Mouse (Mus musculus) hindbrain, embryonic 14.5 days (tissue): ENCODE measurements around the gene Anapc13. TPM values are rescaled to one million over a fixed set of nuclear protein-coding genes. Genes with fewer than 3 reads are reported as not detected.

ENCODE experiments used
- ATAC-seq: fragments of 200-750 bp; cut with Nextera tagmentation; 2 replicates; pipeline ENCODE4 v1.8.0; 2017; ENCODE audit warnings: moderate number of reproducible peaks, mild to moderate bottlenecking, moderate TSS enrichment, moderate library complexity; ENCODE audit not compliant: low FRiP score
- DNase-seq: peaks from one replicate; pipeline ENCODE4 v3.0.0-alpha.2; 2015; ENCODE audit warnings: low spot score
- H3K27ac ChIP-seq: fragments of 300-500 bp; sonication (generic); 2 replicates; pipeline ENCODE4 v1.5.1; 2014; ENCODE audit warnings: mild to moderate bottlenecking, moderate library complexity
- H3K27me3 ChIP-seq: fragments of 300-500 bp; sonication (generic); 2 replicates; pipeline ENCODE4 v1.6.1; 2014; ENCODE audit warnings: mild to moderate bottlenecking, low read length, mixed read lengths; ENCODE audit not compliant: control insufficient read depth, insufficient read depth
- H3K36me3 ChIP-seq: fragments of 300-500 bp; sonication (generic); replicated peaks from 2 replicates; pipeline ENCODE4 v1.6.1; 2014; ENCODE audit not compliant: control insufficient read depth, insufficient read depth
- H3K4me1 ChIP-seq: fragments of 300-500 bp; sonication (generic); replicated peaks from 2 replicates; pipeline ENCODE4 v1.6.1; 2014; ENCODE audit warnings: antibody characterized with exemption, low read length, mixed read lengths; ENCODE audit not compliant: control insufficient read depth, insufficient read depth
- H3K4me2 ChIP-seq: fragments of 300-500 bp; sonication (generic); replicated peaks from 2 replicates; pipeline ENCODE4 v1.6.1; 2014; ENCODE audit warnings: mild to moderate bottlenecking, moderate library complexity
- H3K4me3 ChIP-seq: fragments of 300-500 bp; sonication (generic); replicated peaks from 2 replicates; pipeline ENCODE4 v1.5.1; 2014; ENCODE audit warnings: mild to moderate bottlenecking, low read length
- H3K9ac ChIP-seq: fragments of 300-500 bp; sonication (generic); 2 replicates; pipeline ENCODE4 v1.6.1; 2014
- H3K9me3 ChIP-seq: fragments of 300-500 bp; sonication (generic); 2 replicates; pipeline ENCODE4 v1.6.1; 2016; ENCODE audit warnings: low read length; ENCODE audit not compliant: control insufficient read depth
- WGBS: fragments of 180-500 bp; shearing (Covaris S2); extraction: QIAGEN DNeasy Blood & Tissue Kit; methylation state at CpG from one replicate; pipeline ENCODE4 v1.1.7; 2014; 5-methylcytosine and 5-hydroxymethylcytosine counted together
- polyA plus RNA-seq: library from polyadenylated mRNA; unstranded; fragments of >200 nt; fragmentation: Nextera tagmentation; extraction: Ambion mirVana; gene quantifications from 2 replicates; pipeline ENCODE4 v1.2.1, GENCODE M21; 2014

Anapc13 gene
- polyA plus RNA-seq = 142 and 184 TPM in 2 replicates

DNA sequence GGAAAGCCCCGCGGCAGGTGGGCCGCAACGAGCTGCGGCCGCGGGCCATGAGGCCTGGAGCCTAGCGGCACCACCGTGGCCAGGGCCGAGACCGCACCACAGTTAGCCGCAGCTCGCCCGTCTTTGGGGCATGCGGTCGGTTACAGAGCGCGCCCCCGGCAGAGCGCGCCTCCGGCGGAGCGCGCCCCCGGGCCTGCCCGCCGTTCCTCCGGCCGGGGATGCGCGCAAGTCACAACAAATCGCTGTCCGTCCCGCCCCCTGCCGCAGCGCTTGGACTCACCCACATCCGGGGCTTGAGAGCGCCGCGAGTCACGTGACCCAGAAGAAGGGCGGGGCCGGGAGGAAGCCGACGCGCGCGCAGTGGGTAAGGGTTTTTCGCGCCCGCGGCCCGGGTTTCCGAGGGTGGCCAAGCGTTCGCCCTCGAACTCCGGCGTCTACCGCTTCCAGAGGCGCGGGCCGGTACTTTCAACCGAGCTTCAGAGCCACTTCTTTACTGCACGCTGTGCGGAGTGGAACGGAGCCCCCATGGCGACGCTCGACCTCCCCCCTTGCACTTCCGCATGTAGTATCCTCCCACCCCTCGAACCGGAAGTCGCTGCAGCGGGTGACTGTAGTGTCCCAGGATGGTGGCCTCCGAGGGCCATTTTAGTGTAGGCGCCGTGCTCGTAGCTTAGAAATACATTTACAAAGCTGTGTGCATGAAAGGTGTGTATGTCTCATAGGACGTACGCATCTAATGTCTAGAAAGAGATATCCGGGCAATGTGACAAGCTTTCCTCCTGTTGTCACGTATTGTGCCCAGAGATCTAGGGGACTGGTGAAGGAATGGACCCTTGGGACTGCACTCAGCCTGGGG, at the start of gene Anapc13, which contains the start of gene Cep63:
Gene Anapc13, plus strand, starts transcription at position 314 of the 856 bp plus-strand sequence.
Gene Cep63, minus strand, starts transcription at position 552 of the 856 bp plus-strand sequence.
- Histone ChIP-seq H3K27me3 (no peaks in the 10 kb centered on the region), H3K27ac (peak within 1 kb of the TSS; percentile 97), H3K4me2 (peak within 1 kb of the TSS; percentile 74), H3K36me3 (no peaks in the 10 kb centered on the region), H3K4me3 (peak within 1 kb of the TSS; percentile 86), H3K9ac (peak within 1 kb of the TSS; percentile 97), H3K9me3 (no peaks in the 10 kb centered on the region), H3K4me1 (peaks cover 16% of the 10 kb centered on the region)
- ATAC-seq (peak; percentile 95), DNase-seq (peak; percentile 99)
- under 1% methylated on average over 79 of the region's 84 CpGs for WGBS

GRCm38 (mm10) chr9:102577480-102577879, 48.6 kb upstream of the Anapc13 start:
- H3K27me3 ChIP-seq = no peaks in the 10 kb centered on the region
- no peaks in the 10 kb centered on the region for H3K36me3 ChIP-seq
- no peak overlapping the region for H3K27ac ChIP-seq
- no peak overlapping the region for H3K4me3 ChIP-seq
- 82% methylated on average over 5 of the region's 5 CpGs for WGBS
- DNase-seq = no peak
- H3K9ac ChIP-seq = no peak overlapping the region
- no peak overlapping the region for H3K4me2 ChIP-seq
- H3K9me3 ChIP-seq = no peaks in the 10 kb centered on the region
- no peak for ATAC-seq
- no peaks in the 10 kb centered on the region for H3K4me1 ChIP-seq

DNA sequence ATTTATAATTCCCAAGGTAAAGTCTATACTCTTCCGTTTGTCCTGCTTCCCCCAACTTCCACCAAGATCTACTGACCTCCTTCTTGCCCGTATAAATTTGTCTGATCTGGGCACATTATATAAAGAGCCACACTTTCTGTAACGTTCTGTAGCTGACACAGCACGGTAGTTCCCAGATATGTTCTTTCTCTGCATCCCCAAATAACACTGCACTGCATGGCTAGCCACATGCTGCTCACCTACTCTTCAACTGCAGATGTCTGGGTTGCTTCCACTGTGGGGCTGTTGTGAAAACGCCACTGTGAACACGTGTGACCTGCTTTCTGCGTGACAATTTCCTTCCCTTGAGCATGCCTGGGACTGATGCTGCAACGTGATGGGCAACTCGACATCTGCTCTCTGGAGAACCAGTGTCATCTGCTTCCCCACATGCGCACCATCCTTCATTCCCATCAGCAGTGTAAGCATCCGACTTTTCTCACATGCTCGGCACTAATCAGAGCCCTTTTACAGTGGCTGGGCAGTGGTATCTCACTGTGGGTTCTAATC, 44.1 kb upstream of the Anapc13 start:
- ATAC-seq = no peak
- peaks cover 16% of the 10 kb centered on the region for H3K36me3 ChIP-seq
- no peak overlapping the region for H3K9ac ChIP-seq
- DNase-seq = no peak
- H3K4me2 ChIP-seq = no peak overlapping the region
- H3K4me1 ChIP-seq = no peaks in the 10 kb centered on the region
- H3K27me3 ChIP-seq = no peaks in the 10 kb centered on the region
- H3K4me3 ChIP-seq = no peak overlapping the region
- H3K27ac ChIP-seq = no peak overlapping the region
- H3K9me3 ChIP-seq = no peaks in the 10 kb centered on the region
- WGBS = 70% methylated on average over 12 of the region's 12 CpGs

- Histone ChIP-seq H3K27ac (no peak overlapping the region), H3K9ac (no peak overlapping the region), H3K9me3 (no peaks in the 10 kb centered on the region), H3K4me1 (no peaks in the 10 kb centered on the region), H3K4me3 (no peak overlapping the region), H3K27me3 (no peaks in the 10 kb centered on the region), H3K4me2 (no peak overlapping the region), H3K36me3 (peaks cover 27% of the 10 kb centered on the region)
- DNase-seq = no peak
- ATAC-seq = no peak
- 60% methylated on average over 5 of the region's 5 CpGs for WGBS
Observed at GRCm38 (mm10) chr9:102587347-102587746, 38.7 kb upstream of the Anapc13 start.

DNA sequence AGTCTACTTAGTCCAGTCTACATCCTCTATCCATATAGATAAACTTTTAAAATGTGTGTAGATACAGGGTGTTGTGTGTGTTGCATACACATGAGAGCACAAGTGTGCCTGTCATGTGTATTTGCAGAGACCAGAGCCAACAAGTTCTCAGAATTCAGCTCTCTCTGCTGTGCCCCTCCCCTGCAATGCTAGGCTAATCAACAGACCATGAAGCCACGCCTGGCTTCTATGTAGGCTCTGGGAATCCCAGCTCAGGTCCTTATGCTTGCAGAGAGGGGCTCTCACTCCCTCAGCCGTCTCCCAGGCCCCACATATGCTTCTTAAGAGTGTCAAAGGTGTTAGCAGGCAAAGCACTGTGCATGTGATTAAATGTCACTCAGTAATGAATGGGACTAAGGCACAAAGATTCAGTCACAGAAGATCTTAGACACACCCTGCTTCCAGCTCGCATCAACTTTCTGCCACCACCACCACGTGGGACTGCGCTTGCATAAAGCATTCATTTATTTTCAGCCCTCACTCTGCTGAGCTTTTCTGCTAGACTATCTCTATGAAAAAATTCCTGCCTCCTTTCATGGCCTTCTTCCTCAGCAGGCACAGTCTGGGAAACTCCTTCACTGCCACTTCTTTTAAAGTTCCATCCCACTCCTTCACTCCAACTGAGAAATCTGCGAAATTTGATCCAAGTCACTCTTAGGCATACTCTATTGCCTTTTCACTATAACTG, 31.3 kb upstream of the Anapc13 start:
- peaks cover 41% of the 10 kb centered on the region for H3K36me3 ChIP-seq
- no peak overlapping the region for H3K27ac ChIP-seq
- no peak for DNase-seq
- H3K4me2 ChIP-seq = no peak overlapping the region
- ATAC-seq = no peak
- H3K4me3 ChIP-seq = no peak overlapping the region
- H3K9ac ChIP-seq = no peak overlapping the region
- no peaks in the 10 kb centered on the region for H3K4me1 ChIP-seq
- 37% methylated on average over 6 of the region's 6 CpGs for WGBS
- H3K27me3 ChIP-seq = no peaks in the 10 kb centered on the region
- H3K9me3 ChIP-seq = no peaks in the 10 kb centered on the region

GRCm38 (mm10) chr9:102595662-102596436, 30.2 kb upstream of the Anapc13 start:
- Histone ChIP-seq H3K4me1 (no peaks in the 10 kb centered on the region), H3K4me3 (no peak overlapping the region), H3K36me3 (peaks cover 45% of the 10 kb centered on the region), H3K9me3 (no peaks in the 10 kb centered on the region), H3K27ac (no peak overlapping the region), H3K27me3 (no peaks in the 10 kb centered on the region), H3K9ac (no peak overlapping the region), H3K4me2 (no peak overlapping the region)
- DNase-seq (no peak), ATAC-seq (no peak)
- 78% methylated on average over 8 of the region's 8 CpGs for WGBS

- Histone ChIP-seq H3K36me3 (peaks cover 41% of the 10 kb centered on the region), H3K9ac (no peak overlapping the region), H3K4me3 (no peak overlapping the region), H3K27me3 (no peaks in the 10 kb centered on the region), H3K4me2 (no peak overlapping the region), H3K9me3 (no peaks in the 10 kb centered on the region), H3K27ac (no peak overlapping the region), H3K4me1 (no peaks in the 10 kb centered on the region)
- ATAC-seq = no peak
- no peak for DNase-seq
- 84% methylated on average over 2 of the region's 2 CpGs for WGBS
Observed at GRCm38 (mm10) chr9:102601187-102601586, 24.9 kb upstream of the Anapc13 start.

- peaks cover 36% of the 10 kb centered on the region for H3K36me3 ChIP-seq
- no peak overlapping the region for H3K9ac ChIP-seq
- ATAC-seq (no peak), DNase-seq (no peak)
- H3K4me3 ChIP-seq = no peak overlapping the region
- H3K9me3 ChIP-seq = no peaks in the 10 kb centered on the region
- WGBS = 94% methylated on average over 2 of the region's 2 CpGs
- no peak overlapping the region for H3K27ac ChIP-seq
- no peaks in the 10 kb centered on the region for H3K27me3 ChIP-seq
- no peaks in the 10 kb centered on the region for H3K4me1 ChIP-seq
- H3K4me2 ChIP-seq = no peak overlapping the region
Observed at GRCm38 (mm10) chr9:102601666-102602065, 24.4 kb upstream of the Anapc13 start.
